Mouse (Mus musculus) small intestine, adult 2 months (tissue): Measurements from ENCODE around the gene Fto. TPM values are rescaled to one million over a fixed set of nuclear protein-coding genes. Genes with fewer than 3 reads are reported as not detected.

ENCODE experiments used
- H3K27ac ChIP-seq: fragments of 200-500 bp; 2 replicates; pipeline ENCODE4 v1.5.1; 2012; ENCODE audit warnings: low read depth, low read length, control low read depth, inconsistent platforms; ENCODE audit not compliant: insufficient read depth
- H3K27me3 ChIP-seq: fragments of 200-500 bp; 2 replicates; pipeline ENCODE4 v1.6.1; 2012; ENCODE audit warnings: mild to moderate bottlenecking, moderate library complexity, low read length, inconsistent platforms; ENCODE audit not compliant: control insufficient read depth, insufficient read depth
- H3K36me3 ChIP-seq: fragments of 200-500 bp; 2 replicates; pipeline ENCODE4 v1.6.1; 2012; ENCODE audit warnings: mild to moderate bottlenecking, low read length, control low read depth, inconsistent platforms; ENCODE audit not compliant: control insufficient read depth, insufficient read depth
- H3K4me1 ChIP-seq: fragments of 200-500 bp; 2 replicates; pipeline ENCODE4 v1.6.1; 2012; ENCODE audit warnings: low read length, inconsistent platforms, mixed read lengths; ENCODE audit not compliant: control insufficient read depth, insufficient read depth, insufficient read length
- H3K4me3 ChIP-seq: fragments of 200-500 bp; 2 replicates; pipeline ENCODE4 v1.5.1; 2012; ENCODE audit warnings: low read depth, mild to moderate bottlenecking, control low read depth, inconsistent platforms, low read length, moderate library complexity
- CTCF ChIP-seq: fragments of 200-500 bp; IDR thresholded peaks from 2 replicates; pipeline ENCODE4 v1.5.1; 2012; ENCODE audit warnings: low read depth, mild to moderate bottlenecking, control low read depth, inconsistent platforms, low read length, moderate library complexity, mixed read lengths; ENCODE audit not compliant: insufficient replicate concordance, insufficient read length; ENCODE audit errors: extremely low read depth
- POLR2A ChIP-seq: fragments of 200-500 bp; IDR thresholded peaks from 2 replicates; pipeline ENCODE4 v1.6.1; 2012; ENCODE audit warnings: low read depth, mild to moderate bottlenecking, control low read depth, inconsistent platforms, low read length, moderate library complexity
- whole genome bisulfite sequencing: fragments of 180-500 bp; shearing (Covaris S2); methylation state at CpG from one replicate; pipeline ENCODE4 v1.1.7; 2018; 5-methylcytosine and 5-hydroxymethylcytosine counted together
- polyA plus RNA-seq: library from polyadenylated mRNA; depleted of rRNA; stranded (reverse); fragments of >200 nt; gene quantifications from 2 replicates; pipeline ENCODE4 v1.2.3, GENCODE M21; 2012

Fto gene
- polyA plus RNA-seq, 1 experiment: 7.3 TPM

DNA sequence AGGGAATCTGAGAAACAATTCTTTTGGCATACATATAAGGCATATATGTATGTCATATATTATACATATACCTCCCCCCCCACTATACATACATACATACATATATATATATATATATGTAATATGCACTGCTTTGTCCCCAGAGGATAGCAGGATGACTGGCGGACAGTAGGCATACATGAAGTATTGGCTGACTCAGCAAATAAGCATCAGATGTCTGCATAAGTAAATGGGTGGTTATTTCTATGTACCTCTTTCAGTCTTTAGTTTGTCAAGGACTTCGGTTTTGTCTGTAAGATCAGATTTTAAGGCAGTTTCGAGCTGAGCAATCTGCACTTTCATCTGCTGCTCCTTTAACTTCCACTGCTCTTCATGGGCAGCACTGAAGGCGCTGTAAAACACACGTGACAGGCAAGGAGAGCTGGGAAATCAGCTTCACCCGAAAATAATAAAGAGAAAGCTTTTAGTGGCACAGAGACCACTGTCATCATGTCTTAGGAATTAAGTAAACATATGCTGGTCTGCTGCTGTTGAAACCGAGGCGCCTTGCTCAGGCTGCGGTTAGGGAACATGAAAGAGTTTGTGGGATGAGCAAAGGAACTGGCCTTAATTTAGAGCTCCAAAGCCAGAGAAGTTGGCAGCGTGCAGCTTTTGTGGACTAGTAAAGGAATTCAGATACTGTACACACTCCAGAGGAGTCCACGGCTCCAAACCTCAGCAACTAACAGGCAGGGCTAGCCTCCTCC lies 32.7 kb upstream of the Fto start:
- Histone ChIP-seq H3K4me1 (no peaks in the 10 kb centered on the region), H3K4me3 (no peak overlapping the region), H3K27ac (no peak overlapping the region), H3K27me3 (no peaks in the 10 kb centered on the region), H3K36me3 (no peaks in the 10 kb centered on the region)
- TF ChIP-seq POLR2A (no peak), CTCF (no peak)
- WGBS: 80% methylated on average over 11 of the region's 11 CpGs

DNA sequence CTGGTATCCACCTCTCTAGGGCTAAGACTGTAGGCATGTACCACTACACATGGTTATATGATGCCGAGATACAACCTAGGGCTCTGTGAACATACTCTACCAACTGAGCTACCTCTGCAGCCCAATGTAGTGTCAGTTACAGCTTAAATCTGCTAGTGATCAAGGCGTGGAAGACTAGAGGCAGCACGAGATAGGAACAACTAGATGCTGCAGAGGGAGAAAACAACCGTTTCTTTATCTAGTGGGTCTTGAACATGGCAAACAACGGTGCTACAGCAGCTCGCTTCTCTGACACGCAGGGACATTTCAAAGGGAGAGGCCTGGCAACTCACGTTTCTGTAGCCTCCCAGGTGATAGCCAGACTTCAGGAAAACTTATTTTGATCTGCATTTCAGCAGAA lies 31.8 kb upstream of the Fto start:
- Histone ChIP-seq H3K4me1 (no peaks in the 10 kb centered on the region), H3K27me3 (no peaks in the 10 kb centered on the region), H3K27ac (no peak overlapping the region), H3K36me3 (no peaks in the 10 kb centered on the region), H3K4me3 (no peak overlapping the region)
- 75% methylated on average over 8 of the region's 8 CpGs for WGBS
- TF ChIP-seq POLR2A (no peak), CTCF (no peak)

DNA sequence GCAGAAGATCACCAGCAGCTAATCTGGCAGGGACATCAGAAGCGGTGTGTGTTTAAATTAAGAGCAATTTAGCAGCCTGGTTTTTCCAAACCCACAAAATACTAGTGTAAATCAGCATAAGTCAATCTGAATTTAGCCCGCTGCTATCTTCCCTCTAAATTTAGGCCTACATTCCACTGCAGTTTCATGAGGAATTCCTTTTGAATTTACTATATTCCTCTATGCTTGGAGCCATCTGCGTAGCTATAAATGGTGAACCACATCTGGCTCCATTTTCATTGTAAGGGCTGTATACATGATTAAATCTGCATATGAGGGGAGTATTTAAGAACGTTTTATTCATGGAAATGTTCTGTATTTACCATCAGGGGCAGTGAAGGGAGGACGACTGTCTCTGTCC lies 30.7 kb upstream of the Fto start:
- Histone ChIP-seq H3K27me3 (no peaks in the 10 kb centered on the region), H3K27ac (no peak overlapping the region), H3K4me1 (no peaks in the 10 kb centered on the region), H3K4me3 (no peak overlapping the region), H3K36me3 (no peaks in the 10 kb centered on the region)
- WGBS: 81% methylated on average over 5 of the region's 5 CpGs
- TF ChIP-seq CTCF (no peak), POLR2A (no peak)

DNA sequence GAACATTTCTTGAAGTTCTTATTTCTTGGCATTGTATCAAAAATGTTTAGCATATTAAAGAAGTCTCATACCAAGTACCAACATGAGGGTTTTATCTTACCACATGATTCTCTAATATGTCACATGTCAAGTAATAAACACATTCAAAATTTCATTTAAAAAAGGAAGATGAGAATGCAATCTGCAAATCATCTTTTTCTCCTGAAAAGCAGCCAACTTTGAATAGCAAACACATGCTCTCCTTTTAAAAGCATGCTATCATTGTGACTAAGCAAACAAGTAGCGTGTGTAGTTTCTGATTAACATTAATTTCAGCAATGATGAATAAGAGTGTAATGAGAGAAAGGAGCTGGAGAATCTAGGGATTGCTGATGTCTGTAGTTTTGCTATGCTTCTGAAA lies 29.5 kb upstream of the Fto start:
- Histone ChIP-seq H3K4me1 (no peaks in the 10 kb centered on the region), H3K27me3 (no peaks in the 10 kb centered on the region), H3K27ac (no peak overlapping the region), H3K4me3 (no peak overlapping the region), H3K36me3 (no peaks in the 10 kb centered on the region)
- TF ChIP-seq POLR2A (no peak), CTCF (no peak)
- 75% methylated on average over 1 of the region's 1 CpGs for WGBS

DNA sequence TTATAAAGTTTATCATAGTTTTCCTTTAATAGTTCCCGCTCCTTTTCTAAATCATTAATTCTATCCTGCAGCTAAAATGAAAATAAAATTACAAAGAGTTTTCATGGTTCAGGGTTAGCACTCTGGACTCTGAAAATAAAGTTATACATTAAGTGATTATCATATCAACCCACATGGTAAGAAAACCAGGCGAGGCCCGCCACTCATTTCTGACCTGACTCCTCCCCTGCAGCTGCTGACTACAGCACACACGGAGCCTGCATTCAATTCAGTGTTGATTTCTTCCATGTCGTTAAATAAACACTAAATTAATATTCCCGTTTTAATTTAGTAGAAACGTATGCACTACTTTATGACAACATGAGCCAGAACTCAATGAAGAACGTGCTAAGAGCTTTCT lies 27.1 kb upstream of the Fto start:
- WGBS: 66% methylated on average over 8 of the region's 8 CpGs
- no peaks in the 10 kb centered on the region for H3K4me1 ChIP-seq
- H3K27ac ChIP-seq: no peak overlapping the region
- no peak overlapping the region for H3K4me3 ChIP-seq
- no peaks in the 10 kb centered on the region for H3K36me3 ChIP-seq
- H3K27me3 ChIP-seq: no peaks in the 10 kb centered on the region
- TF ChIP-seq POLR2A: no peak
- no peak for TF ChIP-seq CTCF

DNA sequence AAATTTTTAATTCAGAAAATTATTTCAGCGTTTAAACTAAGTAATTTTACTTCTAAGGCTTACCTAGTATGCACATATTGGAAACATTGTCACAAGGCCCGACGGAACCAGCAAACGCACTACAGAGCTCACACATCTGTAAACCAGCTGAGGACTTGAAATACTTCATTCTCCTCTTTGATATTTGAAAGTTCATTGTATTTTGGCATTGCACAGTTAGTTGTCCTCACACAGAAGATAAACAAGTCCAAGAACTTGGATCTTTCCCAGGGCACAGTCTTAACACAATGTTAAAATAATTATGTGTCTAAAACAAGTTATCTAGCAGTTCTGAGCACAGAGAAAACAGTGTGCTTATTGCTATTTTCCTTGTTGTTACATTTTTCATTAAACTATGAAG lies 22.7 kb upstream of the Fto start:
- Histone ChIP-seq H3K27ac (no peak overlapping the region), H3K27me3 (no peaks in the 10 kb centered on the region), H3K4me3 (no peak overlapping the region), H3K36me3 (no peaks in the 10 kb centered on the region), H3K4me1 (no peaks in the 10 kb centered on the region)
- TF ChIP-seq POLR2A (no peak), CTCF (no peak)
- WGBS: 84% methylated on average over 4 of the region's 4 CpGs

DNA sequence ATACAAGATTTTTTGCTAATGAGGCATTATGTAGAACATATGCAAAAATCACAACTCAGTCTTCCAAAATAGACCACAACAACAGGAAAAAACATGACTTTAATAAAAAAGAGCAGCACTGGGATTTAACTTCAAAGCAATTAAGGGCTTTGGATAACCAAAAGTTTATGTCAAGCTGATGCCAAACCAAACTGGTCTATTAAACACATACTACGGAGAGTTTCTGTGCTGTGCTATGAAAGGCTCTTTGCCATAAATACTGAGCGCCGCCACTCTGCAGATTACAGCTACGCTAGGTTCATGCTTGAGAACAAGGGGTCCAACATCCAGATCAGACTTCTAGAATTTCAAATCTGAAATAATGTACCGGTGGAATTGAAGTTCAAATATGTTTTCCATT lies 17.5 kb upstream of the Fto start:
- no peak for TF ChIP-seq CTCF
- TF ChIP-seq POLR2A: no peak
- Histone ChIP-seq H3K4me3 (no peak overlapping the region), H3K4me1 (no peaks in the 10 kb centered on the region), H3K36me3 (no peaks in the 10 kb centered on the region), H3K27ac (no peak overlapping the region), H3K27me3 (no peaks in the 10 kb centered on the region)
- 97% methylated on average over 5 of the region's 5 CpGs for WGBS
